Comparison of ENCODE assay signal across 20 mouse cellular contexts in the genomic region with DNA sequence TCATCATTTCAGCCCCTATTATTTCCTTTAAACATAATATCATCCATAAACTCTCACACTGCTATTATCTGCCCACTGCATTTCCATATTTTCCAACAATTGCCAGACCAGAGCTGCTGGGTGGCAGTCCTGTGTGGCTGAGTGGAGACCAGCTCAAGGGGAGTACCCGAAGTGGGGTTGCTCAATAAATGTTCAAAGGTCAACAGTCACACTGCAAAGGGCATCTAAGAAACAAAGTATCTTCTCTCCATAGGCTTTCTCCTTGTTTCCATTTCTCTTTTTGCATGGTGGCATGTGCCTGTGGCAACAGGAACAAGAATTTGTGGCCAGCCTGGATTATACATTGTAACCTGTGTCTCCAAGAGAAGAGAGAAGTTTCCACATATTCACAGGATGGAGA. TPM values are rescaled to one million over a fixed set of nuclear protein-coding genes. Genes with fewer than 3 reads are reported as not detected.
DNase-seq lines count a peak whose midpoint lies in the region; ATAC-seq and TF ChIP-seq lines count a peak whose summit lies in the region.
"Had no signal": no experiment of that assay in that cellular context is flagged by ENCODE, and none has a peak within 500 bp of the region (broad histone marks: within the 10 kb centered on the region; RNA-seq: fewer than 3 reads in every experiment).

No protein-coding gene starts in this region.

- H3K4me1 ChIP-seq in liver, adult 2 months (ENCODE audit: control insufficient read depth, insufficient read depth, low read length): peaks cover 17% of the 10 kb centered on the region
- H3K4me1 ChIP-seq in intestine, postnatal 0 days (replicated peaks; ENCODE audit: control insufficient read depth, insufficient read depth, low read length): peaks cover 6% of the 10 kb centered on the region; the same call in 1 of the 2 replicates
- peaks cover 45% of the 10 kb centered on the region for H3K4me1 ChIP-seq in liver, postnatal 0 days (ENCODE audit: insufficient read depth)

- H3K27me3 ChIP-seq in liver, adult 2 months (ENCODE audit: control insufficient read depth, insufficient read depth, low read length): no peaks in the 10 kb centered on the region
- H3K27me3 ChIP-seq in intestine, postnatal 0 days (replicated peaks; ENCODE audit: control insufficient read depth, insufficient read depth, low read length): no peaks in the 10 kb centered on the region
- H3K27me3 ChIP-seq in liver, postnatal 0 days (ENCODE audit: insufficient read depth, low read length): no peaks in the 10 kb centered on the region

- no peak for TF ChIP-seq POLR2A in liver, adult 2 months (IDR thresholded peaks at IDR 0.05; ENCODE audit: extremely low read depth, insufficient read depth, low read length)

- no peak overlapping the region for H3K9ac ChIP-seq in liver, adult 2 months (ENCODE audit: low read depth, low read length)
- no peak overlapping the region for H3K9ac ChIP-seq in intestine, postnatal 0 days (ENCODE audit: low read depth, low read length)
- H3K9ac ChIP-seq in liver, postnatal 0 days (replicated peaks): no peak overlapping the region
- H3K9ac ChIP-seq: limb, embryonic 15.5 days; neural tube, embryonic 12.5 days had no signal

- intact Hi-C loops in gastrocnemius, adult 2 months (cut with DNase I): no loop called here

- TF ChIP-seq EP300 in liver, postnatal 0 days (IDR thresholded peaks at IDR 0.05; ENCODE audit: low read depth): 0 out of 2 replicates have a peak, but pooled peaks have one; percentile 5

- no peak for TF ChIP-seq CTCF in gastrocnemius, adult 2 months (IDR thresholded peaks at IDR 0.05)
- no peak for TF ChIP-seq CTCF in liver, adult 2 months (IDR thresholded peaks at IDR 0.05; ENCODE audit: low read depth, low read length)
- no peak for TF ChIP-seq CTCF in intestine, postnatal 0 days (IDR thresholded peaks at IDR 0.05; ENCODE audit: low read depth)
- TF ChIP-seq CTCF in liver, postnatal 0 days (IDR thresholded peaks at IDR 0.05; ENCODE audit: low read depth): no peak

- no peak overlapping the region for H3K27ac ChIP-seq in gastrocnemius, adult 2 months
- H3K27ac ChIP-seq in liver, adult 2 months (replicated peaks; ENCODE audit: insufficient read depth, low read depth, low read length): peak overlapping the region; percentile 50; the same call in 1 of the 2 replicates
- H3K27ac ChIP-seq in intestine, postnatal 0 days (ENCODE audit: low read depth, low read length): no peak overlapping the region
- H3K27ac ChIP-seq in liver, postnatal 0 days (ENCODE audit: low read depth): peak overlapping the region; percentile 71
- H3K27ac ChIP-seq: hindbrain, embryonic 10.5 days; limb, embryonic 15.5 days; midbrain, embryonic 10.5 days; neural tube, embryonic 12.5 days had no signal

- H3K4me3 ChIP-seq in gastrocnemius, adult 2 months: peak overlapping the region; percentile 78; the same call in 1 of the 2 replicates
- H3K4me3 ChIP-seq in liver, adult 2 months (ENCODE audit: insufficient read depth, low read depth, low read length): peak overlapping the region; percentile 26; the same call in 1 of the 2 replicates
- H3K4me3 ChIP-seq in intestine, postnatal 0 days (ENCODE audit: low read depth, low read length): no peak overlapping the region
- H3K4me3 ChIP-seq in liver, postnatal 0 days (ENCODE audit: low read depth, low read length): peak overlapping the region; percentile 82
- H3K4me3 ChIP-seq: limb, embryonic 15.5 days; neural tube, embryonic 12.5 days had no signal

- H3K79me2 ChIP-seq in liver, adult 2 months (ENCODE audit: control insufficient read depth, insufficient read depth, low read length): peaks cover 25% of the 10 kb centered on the region

- peaks cover 1% of the 10 kb centered on the region; the same call in 1 of the 2 replicates for H3K36me3 ChIP-seq in liver, adult 2 months (ENCODE audit: control insufficient read depth, insufficient read depth, low read length)
- H3K36me3 ChIP-seq in intestine, postnatal 0 days (ENCODE audit: control insufficient read depth, insufficient read depth): no peaks in the 10 kb centered on the region
- H3K36me3 ChIP-seq in liver, postnatal 0 days (replicated peaks; ENCODE audit: insufficient read depth, low read length): peaks cover 11% of the 10 kb centered on the region
- H3K36me3 ChIP-seq: limb, embryonic 15.5 days; midbrain, embryonic 10.5 days; neural tube, embryonic 12.5 days had no signal

- peak overlapping the region; percentile 92 for H3K4me2 ChIP-seq in intestine, postnatal 0 days (replicated peaks; ENCODE audit: low read depth)
- H3K4me2 ChIP-seq in liver, postnatal 0 days (ENCODE audit: low read depth, low read length): peak overlapping the region; percentile 96
- H3K4me2 ChIP-seq: limb, embryonic 15.5 days had no signal

- H3K9me3 ChIP-seq in intestine, postnatal 0 days (ENCODE audit: control insufficient read depth): no peaks in the 10 kb centered on the region
- no peaks in the 10 kb centered on the region for H3K9me3 ChIP-seq in liver, postnatal 0 days (ENCODE audit: low read length)
- H3K9me3 ChIP-seq: hindbrain, embryonic 10.5 days; limb, embryonic 15.5 days; midbrain, embryonic 10.5 days; neural tube, embryonic 12.5 days had no signal

- no peak for ATAC-seq in intestine, postnatal 0 days
- ATAC-seq in liver, postnatal 0 days: 0 out of 2 replicates have a peak, but pooled peaks have one; percentile 20

- WGBS in liver, adult 2 months: 15% methylated on average over 1 of the region's 1 CpGs
- 36% methylated on average over 1 of the region's 1 CpGs for WGBS in intestine, postnatal 0 days
- 46% methylated on average over 1 of the region's 1 CpGs for WGBS in liver, postnatal 0 days (ENCODE audit: insufficient replicate concordance)

- DNase-seq in gastrocnemius, adult 2 months: no peak
- no peak for DNase-seq in gastrocnemius, adult 18-20 months (ENCODE audit: low spot score)
- peak; percentile 84 for DNase-seq in liver, adult 2 months (ENCODE audit: extremely low read depth, low read depth, low spot score)
- DNase-seq in liver: no peak
- DNase-seq in liver, postnatal 0 days: no peak
- no peak for DNase-seq in kidney, adult 9 months
- DNase-seq in kidney, postnatal 36 days: no peak
- DNase-seq: adrenal gland, postnatal 25 days; cerebellum, adult 11-12 months; cerebellum, postnatal 36 days; gastrocnemius, postnatal 10 days; heart, adult 18-20 months; kidney, postnatal 14 days; lung, postnatal 36 days; thymus, postnatal 36 days had no signal

RNA-seq across cellular contexts. Expression of a gene that starts 2.2 kb away (rescaled TPM):
- 1 to 10 TPM; 8.3 to 9.7 TPM for total RNA-seq in gastrocnemius, adult 2 months (2021)
- 1 to 10 TPM; 8.3 to 9.5 TPM for total RNA-seq in gastrocnemius, adult 18-20 months (2021)
- 7.0 and 12.6 TPM in 2 replicates for total RNA-seq in liver, adult 2 months (2014; rRNA removed)
- polyA plus RNA-seq in liver, adult 2 months (2012; rRNA removed): 8.2 and 13.9 TPM in 2 replicates
- polyA plus RNA-seq in intestine, postnatal 0 days (2015; fragmentation: Nextera tagmentation; extraction: Ambion mirVana): 4.2 and 4.7 TPM in 2 replicates
- polyA plus RNA-seq in liver, postnatal 0 days (2015; fragmentation: Nextera tagmentation; extraction: Ambion mirVana): 7.2 and 8.8 TPM in 2 replicates

RNA-seq across cellular contexts. Expression of a gene that starts 58.5 kb away (rescaled TPM):
- total RNA-seq in gastrocnemius, adult 2 months (2021): 10 to 100 TPM; 18.3 to 18.8 TPM
- 10 to 100 TPM; 19.0 to 20.8 TPM for total RNA-seq in gastrocnemius, adult 18-20 months (2021)
- total RNA-seq in liver, adult 2 months (2014; rRNA removed): 6.8 and 7.7 TPM in 2 replicates
- polyA plus RNA-seq in liver, adult 2 months (2012; rRNA removed): 9.3 and 9.9 TPM in 2 replicates
- polyA plus RNA-seq in intestine, postnatal 0 days (2015; fragmentation: Nextera tagmentation; extraction: Ambion mirVana): 13.5 and 14.7 TPM in 2 replicates
- 5.9 and 7.7 TPM in 2 replicates for polyA plus RNA-seq in liver, postnatal 0 days (2015; fragmentation: Nextera tagmentation; extraction: Ambion mirVana)

Comparison
In these comparisons a context has a peak if more than half of its experiments do, and no peak if none do; other contexts are left out.
1. H3K27ac ChIP-seq: peak in liver, adult 2 months (single experiment) and liver, postnatal 0 days (single experiment); none in gastrocnemius, adult 2 months (single experiment) and intestine, postnatal 0 days (single experiment).